In genomic region chr19:56548230-56549032, GRCm38 (mm10) we compare ENCODE assay signal across 8 mouse cellular contexts. TPM values are rescaled to one million over a fixed set of nuclear protein-coding genes. Genes with fewer than 3 reads are reported as not detected.
DNase-seq lines count a peak whose midpoint lies in the region.

TSS of gene Nhlrc2 (plus strand) at chr19:56548261.

- peak; percentile 96 for DNase-seq in NIH3T3 (ENCODE audit: low read depth)
- DNase-seq in cerebellum, postnatal 10 days, result peak; percentile 87 to 88
- peak in 1 of 2 experiments; percentile 75 for DNase-seq in frontal cortex, adult 2 months (ENCODE audit: extremely low spot score in 1 of 2, low spot score in 1 of 2)
- peak; percentile 87 for DNase-seq in hindbrain, embryonic 10.5 days (ENCODE audit: low spot score)
- peak; percentile 64 for DNase-seq in layer of hippocampus, adult 9-11 months
- peak; percentile 94 for DNase-seq in lung, postnatal 10 days
- peak; percentile 80 for DNase-seq in ovary, postnatal 14 days (ENCODE audit: low spot score)
- DNase-seq in thymus, postnatal 10 days (ENCODE audit: low spot score in 2 of 2), result peak; percentile 58 to 66

- H3K36me3 ChIP-seq in hindbrain, embryonic 10.5 days, result peaks cover 45% of the 10 kb centered on the region

- H3K4me3 ChIP-seq in hindbrain, embryonic 10.5 days, result peak within 1 kb of the TSS; percentile 94

- no peaks in the 10 kb centered on the region for H3K27me3 ChIP-seq in hindbrain, embryonic 10.5 days (ENCODE audit: insufficient read depth, poor library complexity, severe bottlenecking)

- H3K4me1 ChIP-seq in hindbrain, embryonic 10.5 days (replicated peaks), result peaks cover 30% of the 10 kb centered on the region

- H3K27ac ChIP-seq in hindbrain, embryonic 10.5 days, result peak within 1 kb of the TSS; percentile 99

- no peaks in the 10 kb centered on the region for H3K9me3 ChIP-seq in hindbrain, embryonic 10.5 days

- under 1% methylated on average over 69 of the region's 69 CpGs for WGBS in hindbrain, embryonic 10.5 days

RNA-seq across cellular contexts. Expression of gene Nhlrc2, which starts in this region (rescaled TPM):
- 9.2 and 10.3 TPM in 2 replicates for polyA plus RNA-seq in frontal cortex, adult 2 months (2012; rRNA removed)
- 13.1 and 14.9 TPM in 2 replicates for polyA plus RNA-seq in hindbrain, embryonic 10.5 days (2016; fragmentation: Nextera tagmentation; extraction: Ambion mirVana)
